Mouse (Mus musculus) CH12F3 (cell line): Measurements from ENCODE around the gene Kcnk10.

Source experiments
- in situ Hi-C: fragments of 300-500 bp; cut with MboI; formaldehyde crosslinking; loops from 2 replicates; pipeline ENCODE4 v1.14.3; 2020; ENCODE audit warnings: low sequenced_read_pairs

Gene Kcnk10

DNA sequence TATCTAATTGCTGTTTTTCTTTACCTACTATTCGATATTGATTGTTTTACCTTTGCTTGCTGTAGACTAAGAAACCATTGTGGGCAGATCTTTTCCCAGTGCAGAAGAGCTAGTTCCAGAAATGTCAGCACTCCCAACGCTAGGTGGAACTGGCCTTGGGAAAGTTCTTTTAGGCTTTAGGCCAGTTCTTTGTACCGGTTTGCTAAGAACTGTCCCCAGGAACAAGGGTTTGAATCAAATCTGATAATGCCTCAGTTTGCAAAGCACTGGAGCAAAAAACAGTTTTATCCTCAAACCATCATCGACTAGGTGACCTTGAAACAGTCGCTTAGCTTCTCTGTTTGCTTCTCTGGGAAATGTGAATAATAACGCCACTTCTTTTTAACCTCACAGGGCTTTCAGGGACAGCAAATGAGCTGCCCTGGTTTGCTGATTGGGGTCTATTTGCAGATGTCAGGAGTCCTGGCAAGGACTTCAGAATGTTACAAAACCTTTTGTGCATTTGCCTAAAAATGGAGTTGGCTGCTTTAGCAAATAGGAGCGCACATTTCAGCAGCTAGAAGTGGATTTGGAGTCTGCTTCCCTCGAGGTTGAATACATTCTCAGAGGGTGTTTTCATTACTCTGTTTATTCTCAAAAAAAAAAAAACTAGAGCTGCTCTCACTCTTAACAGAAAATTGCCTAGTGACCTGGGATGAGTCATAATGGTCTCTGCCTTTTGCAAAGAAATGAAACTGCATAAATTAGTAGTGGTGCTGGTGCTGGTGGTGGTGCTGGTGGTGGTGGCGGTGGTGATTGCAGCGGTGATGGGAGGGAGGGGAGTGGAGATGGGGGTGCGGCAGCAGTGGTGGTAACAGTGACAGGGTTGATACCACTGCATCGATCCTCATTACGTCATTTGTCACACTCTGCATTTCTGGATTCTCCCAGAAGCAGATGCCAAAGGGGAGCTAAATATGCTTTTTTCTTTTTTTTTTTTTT, 53.5 kb downstream of the Kcnk10 start:
- in situ Hi-C loops, result no loop called here

DNA sequence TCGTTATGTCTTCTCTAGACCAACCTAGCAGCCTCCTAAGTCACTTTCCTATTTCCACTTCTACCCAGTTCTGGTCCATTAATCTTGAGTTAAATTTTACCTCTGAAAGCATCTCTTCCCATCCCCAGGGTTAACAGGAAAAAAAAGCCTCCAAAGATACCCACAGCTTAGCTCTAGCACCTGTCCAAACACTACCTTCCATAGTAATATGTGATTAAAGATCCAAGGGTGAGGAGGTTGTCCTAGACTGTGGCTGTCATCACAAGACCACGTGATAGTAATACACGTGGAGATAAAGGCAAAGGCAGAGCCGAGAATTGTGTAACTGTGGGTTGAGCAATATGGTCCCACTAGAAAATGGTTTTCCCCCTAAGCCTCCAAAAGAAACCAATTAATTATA, 56.8 kb downstream of the Kcnk10 start:
- in situ Hi-C loops, result no loop called here

DNA sequence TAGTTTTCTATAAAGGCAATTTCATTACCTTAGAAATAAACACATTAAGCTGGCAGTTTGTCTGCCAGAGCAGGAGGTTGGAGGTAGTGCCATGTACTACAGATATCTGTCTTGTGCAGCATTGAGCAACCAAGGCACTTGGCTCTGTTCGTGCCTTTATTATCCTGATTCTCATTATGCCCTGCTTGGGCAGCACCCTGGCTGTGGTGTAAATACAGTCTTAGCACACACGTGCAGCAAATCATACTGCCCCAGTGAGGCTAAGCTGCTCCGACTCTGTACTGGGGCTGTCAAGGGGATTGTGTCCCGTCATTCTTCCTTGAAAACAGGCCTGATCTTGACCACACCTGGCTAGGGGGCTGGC, 57.6 kb downstream of the Kcnk10 start:
- in situ Hi-C loops, result no loop called here

GRCm38 (mm10) chr12:98519866-98520567, 58.1 kb downstream of the Kcnk10 start:
- in situ Hi-C loops, result no loop called here

DNA sequence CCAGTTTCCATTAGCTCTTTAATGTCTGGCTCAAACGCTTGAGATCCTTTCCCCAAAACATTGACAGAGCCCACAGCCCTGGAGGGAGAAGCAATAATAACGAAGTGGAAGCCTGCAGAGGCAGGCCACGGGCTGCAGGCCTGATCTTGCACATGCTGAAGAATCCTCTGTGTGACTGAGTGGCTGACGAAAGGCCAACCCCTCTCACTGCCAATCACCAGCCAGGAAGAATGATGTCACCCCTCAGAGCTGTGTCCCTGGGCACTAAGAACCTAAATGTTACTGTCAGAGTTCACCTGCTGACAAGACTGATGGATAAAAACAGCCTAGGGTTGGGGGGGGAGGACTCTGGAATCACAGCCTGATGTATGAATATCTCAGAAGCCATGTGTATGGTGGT, 72.5 kb downstream of the Kcnk10 start:
- in situ Hi-C loops, result no loop called here

DNA sequence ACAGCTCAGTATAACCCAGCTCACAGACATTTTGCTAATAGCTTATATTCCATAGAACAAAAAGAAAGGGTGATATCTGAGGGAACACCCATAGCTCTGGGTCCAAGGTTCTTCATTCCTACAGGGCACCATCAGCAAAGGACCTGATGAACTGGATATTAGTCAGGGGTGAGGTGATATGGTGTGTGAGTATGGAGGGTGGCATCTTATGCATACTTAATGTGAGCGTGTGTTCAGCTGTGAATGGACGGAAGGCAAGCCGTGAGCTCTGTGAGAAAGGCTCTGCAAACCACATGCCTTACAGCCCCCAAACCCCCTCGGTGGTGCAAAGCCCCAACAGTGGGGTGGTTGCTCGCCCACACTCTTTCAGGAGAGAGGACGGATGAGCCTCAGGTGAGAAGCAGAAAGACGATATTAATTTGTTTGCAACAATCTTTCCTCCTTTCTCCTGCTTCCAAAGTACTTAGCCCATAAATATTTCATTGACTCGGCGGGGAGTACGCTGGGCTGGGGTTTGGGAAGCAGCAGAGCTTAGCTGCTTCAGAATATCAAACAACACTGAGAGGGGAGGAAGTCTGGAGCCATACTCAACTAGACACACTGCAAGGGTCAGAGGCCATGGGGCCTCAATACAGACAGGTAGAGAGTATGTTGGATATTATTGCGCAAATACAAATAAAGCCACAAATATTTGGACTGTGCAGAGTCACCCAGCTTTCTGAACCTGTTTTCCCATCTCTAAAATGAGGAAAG, 76.4 kb downstream of the Kcnk10 start:
- in situ Hi-C loops, result no loop called here

GRCm38 (mm10) chr12:98501045-98501444, 77.1 kb downstream of the Kcnk10 start:
- in situ Hi-C loops, result no loop called here

- in situ Hi-C loops, result no loop called here
Observed at GRCm38 (mm10) chr12:98481460-98481859, 96.7 kb downstream of the Kcnk10 start.

GRCm38 (mm10) chr12:98481048-98481447, 97.1 kb downstream of the Kcnk10 start:
- in situ Hi-C loops, result no loop called here

GRCm38 (mm10) chr12:98477673-98478461, 100.2 kb downstream of the Kcnk10 start:
- in situ Hi-C loops, result no loop called here

DNA sequence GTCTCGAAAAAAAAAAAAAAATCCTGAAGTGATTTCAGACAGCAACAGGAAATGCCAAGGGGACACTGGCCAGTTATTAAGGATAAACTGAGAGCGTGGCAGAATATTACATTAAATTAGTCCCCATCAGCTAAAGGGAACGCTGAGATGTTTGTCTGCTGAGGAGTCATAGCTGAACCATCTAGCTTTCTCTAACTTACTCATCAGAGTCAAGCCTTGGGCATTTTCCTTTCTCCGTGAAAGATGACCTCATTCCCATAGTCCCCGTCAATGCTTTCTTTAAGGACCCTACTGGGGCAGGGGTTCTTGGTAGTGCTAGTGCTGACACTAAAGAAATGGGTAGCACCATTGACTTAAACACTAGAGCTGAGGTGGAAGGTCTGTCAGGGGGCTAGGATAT, 106.9 kb downstream of the Kcnk10 start:
- in situ Hi-C loops, result no loop called here

- in situ Hi-C loops, result no loop called here
Observed at GRCm38 (mm10) chr12:98470097-98470496, 108.0 kb downstream of the Kcnk10 start.

- in situ Hi-C loops, result no loop called here
Observed at GRCm38 (mm10) chr12:98467793-98468192, 110.3 kb downstream of the Kcnk10 start.

- in situ Hi-C loops, result no loop called here
Observed at GRCm38 (mm10) chr12:98459889-98460288, 118.2 kb downstream of the Kcnk10 start.

DNA sequence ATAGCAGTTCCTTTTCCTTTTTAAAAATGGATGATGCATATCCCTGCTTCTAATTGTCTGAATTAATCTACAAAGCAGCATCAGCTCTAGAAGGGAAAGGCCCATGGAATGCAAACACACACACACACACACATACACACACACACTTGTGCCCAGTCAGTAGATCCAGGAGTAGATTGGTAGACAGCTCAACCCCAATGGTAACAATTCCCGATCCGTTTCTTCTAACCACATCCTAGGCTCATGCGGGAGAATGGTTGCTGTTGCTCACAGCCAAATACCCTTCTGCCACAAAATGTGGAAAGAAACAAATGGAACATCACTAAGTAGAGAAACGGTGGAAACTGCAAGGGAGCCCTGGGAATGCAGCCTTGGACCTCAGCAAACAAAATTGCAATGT, 119.2 kb downstream of the Kcnk10 start:
- in situ Hi-C loops, result no loop called here

DNA sequence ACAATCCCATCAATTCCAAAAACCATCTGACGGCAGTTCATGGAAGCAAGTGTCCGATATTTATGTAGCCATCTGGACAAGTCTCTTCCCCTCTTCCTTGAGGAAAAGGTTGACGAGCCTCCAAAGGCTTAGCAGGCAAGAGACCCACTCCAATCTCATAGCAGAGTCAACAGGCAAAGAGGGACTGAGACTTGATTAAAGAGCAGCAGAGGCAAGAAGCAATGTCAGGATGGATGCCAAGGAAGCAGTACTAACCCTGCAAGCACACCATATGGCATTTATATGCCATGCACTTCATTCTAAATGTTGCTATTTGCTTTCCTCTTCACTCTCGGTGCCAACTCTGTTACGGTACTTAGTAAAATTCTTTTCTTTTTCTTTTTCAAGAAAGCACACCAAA, 119.6 kb downstream of the Kcnk10 start:
- in situ Hi-C loops, result no loop called here

DNA sequence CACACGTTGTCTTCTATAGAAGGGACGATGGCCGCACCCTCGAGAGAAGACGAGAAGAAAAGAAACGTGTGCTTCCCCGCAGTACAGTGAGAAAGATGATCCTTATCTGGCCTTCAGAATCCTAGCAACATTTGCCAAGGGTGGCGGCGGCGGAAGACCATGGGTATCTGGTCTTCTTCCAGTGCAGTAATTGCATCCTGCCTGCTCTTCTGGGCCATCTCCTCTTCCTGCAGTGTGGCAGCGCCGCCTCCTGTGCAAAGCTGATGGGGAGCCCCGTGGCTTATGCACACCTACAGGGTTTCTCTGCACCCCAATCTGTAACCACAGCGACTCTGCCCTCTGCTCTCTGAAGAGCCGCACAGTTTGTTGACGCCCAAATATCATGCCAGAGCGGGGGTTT, 124.9 kb downstream of the Kcnk10 start:
- in situ Hi-C loops, result no loop called here

DNA sequence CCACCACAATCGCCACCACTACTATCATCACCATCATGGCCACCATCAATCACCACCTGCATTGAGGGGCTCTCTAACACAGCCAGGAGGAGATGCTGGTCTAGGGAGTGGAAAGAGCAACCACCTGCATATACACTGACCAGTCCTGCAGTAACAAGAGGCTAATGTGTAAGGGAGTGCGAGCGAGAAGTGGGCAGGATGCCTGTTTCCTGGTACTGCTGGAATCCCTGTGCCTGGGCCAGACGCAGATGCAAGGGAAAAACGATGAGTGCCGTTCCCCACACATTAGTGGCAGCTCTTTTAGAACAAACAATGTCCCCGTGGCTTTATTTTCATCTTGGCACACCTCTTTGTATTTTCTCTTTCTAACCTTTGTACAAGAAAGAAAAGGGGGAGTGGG, 125.5 kb downstream of the Kcnk10 start:
- in situ Hi-C loops, result no loop called here

DNA sequence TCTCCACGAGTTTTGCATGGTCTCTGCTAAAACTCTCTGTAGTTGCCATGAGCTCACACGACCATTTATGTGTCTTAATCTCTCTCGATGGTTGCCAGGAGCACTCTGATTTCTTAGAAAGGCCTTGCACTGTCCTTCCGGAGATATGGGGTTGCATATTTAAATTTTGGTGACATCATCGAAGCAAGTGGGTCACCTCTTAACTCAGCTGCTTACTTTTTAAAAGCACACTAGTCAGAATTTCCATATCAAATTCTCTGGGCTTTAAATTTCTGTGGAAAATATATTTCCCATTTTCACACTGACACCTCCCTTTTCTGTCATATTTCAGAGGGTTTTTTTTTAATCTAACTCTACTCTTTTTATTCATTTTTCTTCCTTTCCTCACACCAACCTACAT, 132.5 kb downstream of the Kcnk10 start:
- in situ Hi-C loops, result no loop called here

GRCm38 (mm10) chr12:98444860-98445259, 133.2 kb downstream of the Kcnk10 start:
- in situ Hi-C loops, result no loop called here

DNA sequence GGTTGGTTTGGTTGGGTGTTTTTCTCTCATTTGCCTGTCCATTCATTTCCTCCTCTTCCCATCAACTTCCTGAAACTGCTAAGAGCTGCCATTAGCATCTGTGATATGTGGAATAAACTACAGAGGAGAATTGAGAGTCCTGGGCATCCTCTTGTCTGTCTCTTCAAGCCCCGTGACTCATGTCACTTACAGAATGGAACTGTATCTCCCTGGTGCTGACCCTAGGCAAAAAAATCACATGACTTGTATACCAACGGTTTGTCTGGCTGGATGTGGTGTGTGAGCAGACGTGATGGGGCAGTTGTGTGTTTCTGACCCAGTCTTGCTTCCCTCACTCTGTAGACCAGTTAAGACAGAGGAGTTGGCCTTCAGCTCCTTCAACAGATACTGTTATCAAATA, 134.4 kb downstream of the Kcnk10 start:
- in situ Hi-C loops, result no loop called here
